Mouse (Mus musculus) hindbrain, embryonic 13.5 days (tissue): Measurements from ENCODE around the gene Ces1d. TPM values are rescaled to one million over a fixed set of nuclear protein-coding genes. Genes with fewer than 3 reads are reported as not detected.
"Not testable (repeated sequence)": the region's sequence is repeated elsewhere in the genome, so short reads cannot be mapped to it uniquely, and the experiment has no call there.

Source experiments
- ATAC-seq: fragments of 200-750 bp; cut with Nextera tagmentation; 2 replicates; pipeline ENCODE4 v1.8.0; 2017; ENCODE audit warnings: moderate TSS enrichment; ENCODE audit not compliant: low FRiP score
- H3K27ac ChIP-seq: fragments of 300-500 bp; sonication (generic); 2 replicates; pipeline ENCODE4 v1.5.1; 2015; ENCODE audit warnings: inconsistent platforms, mild to moderate bottlenecking, moderate library complexity
- H3K27me3 ChIP-seq: fragments of 300-500 bp; sonication (generic); 2 replicates; pipeline ENCODE4 v1.6.1; 2015; ENCODE audit warnings: mild to moderate bottlenecking, inconsistent platforms
- H3K36me3 ChIP-seq: fragments of 300-500 bp; sonication (generic); 2 replicates; pipeline ENCODE4 v1.6.1; 2015; ENCODE audit warnings: mild to moderate bottlenecking, inconsistent platforms
- H3K4me1 ChIP-seq: fragments of 300-500 bp; sonication (generic); replicated peaks from 2 replicates; pipeline ENCODE4 v1.6.1; 2015; ENCODE audit warnings: inconsistent platforms
- H3K4me2 ChIP-seq: fragments of 300-500 bp; sonication (generic); 2 replicates; pipeline ENCODE4 v1.6.1; 2015; ENCODE audit warnings: inconsistent platforms, mild to moderate bottlenecking, moderate library complexity
- H3K4me3 ChIP-seq: fragments of 300-500 bp; sonication (generic); 2 replicates; pipeline ENCODE4 v1.5.1; 2015; ENCODE audit warnings: mild to moderate bottlenecking, inconsistent platforms
- H3K9ac ChIP-seq: fragments of 300-500 bp; sonication (generic); 2 replicates; pipeline ENCODE4 v1.6.1; 2015; ENCODE audit warnings: mild to moderate bottlenecking, inconsistent platforms
- H3K9me3 ChIP-seq: fragments of 300-500 bp; sonication (generic); 2 replicates; pipeline ENCODE4 v1.6.1; 2016; ENCODE audit warnings: inconsistent platforms
- WGBS: fragments of 180-500 bp; shearing (Covaris S2); methylation state at CpG from one replicate; pipeline ENCODE4 v1.1.7; 2015; 5-methylcytosine and 5-hydroxymethylcytosine counted together
- polyA plus RNA-seq: library from polyadenylated mRNA; unstranded; fragments of >200 nt; fragmentation: Nextera tagmentation; extraction: Ambion mirVana; gene quantifications from 2 replicates; pipeline ENCODE4 v1.2.1, GENCODE M21; 2015

Gene Ces1d
- polyA plus RNA-seq, 1 experiment from 2014 or later: 0.21 TPM

DNA sequence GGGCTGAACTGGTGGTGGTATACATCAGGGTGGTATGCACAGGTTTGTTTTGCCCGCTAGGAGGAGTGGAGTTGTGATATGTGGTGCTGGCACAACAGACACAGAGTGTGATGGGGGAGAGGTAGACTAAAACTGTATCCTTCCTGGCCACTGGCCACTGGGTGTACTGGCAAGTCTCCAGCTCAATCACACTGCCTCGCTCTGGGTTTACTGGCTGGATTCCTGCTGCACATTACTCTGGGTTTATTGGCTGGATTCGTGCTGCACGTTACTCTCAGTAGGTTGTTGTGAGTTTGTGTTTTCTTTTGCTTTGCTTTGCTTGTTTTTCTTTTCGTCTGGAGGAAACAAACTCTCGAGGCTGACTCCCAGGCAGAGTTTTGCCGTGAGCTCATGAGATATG, 1.5 kb upstream of the Ces1d start:
- H3K36me3 ChIP-seq, H3K27ac ChIP-seq, ATAC-seq, H3K27me3 ChIP-seq, H3K9me3 ChIP-seq, H3K4me2 ChIP-seq, H3K9ac ChIP-seq, H3K4me1 ChIP-seq, H3K4me3 ChIP-seq: not testable (repeated sequence)
- 75% methylated on average over 7 of the region's 7 CpGs for WGBS

DNA sequence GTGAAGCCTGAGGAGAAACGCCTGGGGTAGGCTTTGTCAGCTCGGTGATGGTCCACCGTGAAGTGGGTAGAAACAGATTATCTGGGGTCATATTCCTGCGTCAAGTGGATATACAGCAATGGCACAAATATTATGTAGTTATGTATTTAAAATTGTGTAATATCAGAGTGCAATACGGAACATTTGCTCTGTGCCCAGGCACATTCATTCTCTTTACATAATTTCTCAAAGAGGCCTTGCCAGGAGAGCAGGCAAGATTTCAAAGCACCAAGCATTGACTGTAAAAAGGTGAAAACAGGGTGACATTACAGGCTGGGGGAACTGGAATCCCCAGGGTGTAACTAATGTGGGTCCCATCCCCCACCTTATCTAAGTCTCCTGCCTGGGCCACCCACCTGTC, 1.2 kb downstream of the Ces1d start:
- Histone ChIP-seq H3K27ac (no peak overlapping the region), H3K9me3 (no peaks in the 10 kb centered on the region), H3K27me3 (no peaks in the 10 kb centered on the region), H3K9ac (no peak overlapping the region), H3K36me3 (no peaks in the 10 kb centered on the region), H3K4me1 (no peaks in the 10 kb centered on the region), H3K4me3 (no peak overlapping the region), H3K4me2 (no peak overlapping the region)
- no peak for ATAC-seq
- WGBS: 95% methylated on average over 5 of the region's 5 CpGs

DNA sequence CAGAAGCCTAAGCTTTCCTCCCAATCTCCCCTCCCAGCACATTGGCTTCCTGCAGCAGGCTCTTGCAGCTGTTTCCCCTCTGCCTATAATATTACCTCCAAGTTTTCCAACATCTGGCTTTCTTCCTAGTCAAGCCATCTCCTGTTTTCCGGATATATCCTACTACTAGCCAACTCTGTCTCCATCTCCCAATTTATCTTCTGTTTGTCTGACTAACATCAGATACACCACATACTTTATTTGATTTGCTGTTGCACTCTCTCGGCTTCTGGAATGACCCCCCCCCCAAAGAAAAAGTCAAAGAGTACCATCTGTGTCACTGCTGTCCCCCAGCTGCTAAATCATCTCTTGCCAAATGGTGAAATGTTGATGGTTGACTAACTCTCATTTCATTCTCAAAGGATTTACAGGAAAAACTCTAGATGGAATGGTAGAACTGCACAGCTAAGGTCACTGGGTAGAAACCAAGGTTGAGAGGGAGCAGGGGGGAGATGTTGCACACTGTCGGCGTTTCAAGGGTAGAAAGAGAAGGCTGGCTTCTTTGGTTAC, 17.0 kb downstream of the Ces1d start:
- no peak overlapping the region for H3K27ac ChIP-seq
- H3K9ac ChIP-seq: no peak overlapping the region
- H3K4me2 ChIP-seq: no peak overlapping the region
- no peaks in the 10 kb centered on the region for H3K4me1 ChIP-seq
- no peaks in the 10 kb centered on the region for H3K36me3 ChIP-seq
- WGBS: 82% methylated on average over 4 of the region's 4 CpGs
- no peak for ATAC-seq
- no peak overlapping the region for H3K4me3 ChIP-seq
- H3K9me3 ChIP-seq: no peaks in the 10 kb centered on the region
- no peaks in the 10 kb centered on the region for H3K27me3 ChIP-seq

DNA sequence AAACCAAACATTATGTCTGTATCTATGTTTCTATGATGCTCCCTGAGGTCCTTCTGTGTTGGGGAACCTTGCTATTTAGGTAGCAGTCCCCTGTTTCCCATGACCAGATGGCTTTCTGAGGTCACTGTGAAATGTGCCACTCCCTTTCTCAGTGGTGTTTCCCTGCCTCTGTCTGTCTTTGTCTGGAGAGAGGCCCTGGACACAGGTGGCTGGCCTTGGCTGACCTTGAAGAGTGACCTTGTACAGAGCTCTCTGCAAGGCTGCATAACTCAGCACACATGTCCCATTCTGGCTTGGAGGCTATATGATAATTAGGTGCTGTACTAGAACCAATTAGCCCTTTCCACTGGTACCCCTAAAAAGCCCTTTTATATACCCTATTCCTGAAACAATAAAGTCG, 21.0 kb downstream of the Ces1d start:
- ATAC-seq: no peak
- Histone ChIP-seq H3K9ac (no peak overlapping the region), H3K4me1 (no peaks in the 10 kb centered on the region), H3K9me3 (no peaks in the 10 kb centered on the region), H3K4me3 (no peak overlapping the region), H3K4me2 (no peak overlapping the region), H3K27me3 (no peaks in the 10 kb centered on the region), H3K36me3 (no peaks in the 10 kb centered on the region), H3K27ac (no peak overlapping the region)
- 60% methylated on average over 1 of the region's 1 CpGs for WGBS

DNA sequence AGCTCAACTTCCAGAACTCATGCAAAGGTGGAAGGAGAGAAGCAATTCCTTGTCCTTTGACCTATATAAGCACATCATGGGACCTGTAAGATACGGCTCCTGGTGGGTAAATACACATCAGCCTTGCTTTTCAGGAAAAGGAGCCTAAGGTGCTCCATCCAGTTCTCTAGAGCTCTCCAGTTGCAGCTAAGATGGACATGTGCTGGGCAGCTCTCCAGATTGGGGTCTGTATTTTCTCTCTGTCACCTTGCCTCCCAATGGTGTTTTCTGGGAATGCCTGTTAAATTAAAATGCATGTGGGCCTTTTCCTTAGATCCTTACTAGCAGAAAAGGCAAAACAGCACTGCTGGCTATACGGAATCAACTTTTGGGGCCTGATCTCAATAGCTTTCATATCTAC, 23.1 kb downstream of the Ces1d start:
- Histone ChIP-seq H3K9ac (no peak overlapping the region), H3K4me3 (no peak overlapping the region), H3K36me3 (no peaks in the 10 kb centered on the region), H3K9me3 (no peaks in the 10 kb centered on the region), H3K4me2 (no peak overlapping the region), H3K4me1 (no peaks in the 10 kb centered on the region), H3K27me3 (no peaks in the 10 kb centered on the region), H3K27ac (no peak overlapping the region)
- ATAC-seq: no peak
- WGBS: 86% methylated on average over 2 of the region's 2 CpGs

DNA sequence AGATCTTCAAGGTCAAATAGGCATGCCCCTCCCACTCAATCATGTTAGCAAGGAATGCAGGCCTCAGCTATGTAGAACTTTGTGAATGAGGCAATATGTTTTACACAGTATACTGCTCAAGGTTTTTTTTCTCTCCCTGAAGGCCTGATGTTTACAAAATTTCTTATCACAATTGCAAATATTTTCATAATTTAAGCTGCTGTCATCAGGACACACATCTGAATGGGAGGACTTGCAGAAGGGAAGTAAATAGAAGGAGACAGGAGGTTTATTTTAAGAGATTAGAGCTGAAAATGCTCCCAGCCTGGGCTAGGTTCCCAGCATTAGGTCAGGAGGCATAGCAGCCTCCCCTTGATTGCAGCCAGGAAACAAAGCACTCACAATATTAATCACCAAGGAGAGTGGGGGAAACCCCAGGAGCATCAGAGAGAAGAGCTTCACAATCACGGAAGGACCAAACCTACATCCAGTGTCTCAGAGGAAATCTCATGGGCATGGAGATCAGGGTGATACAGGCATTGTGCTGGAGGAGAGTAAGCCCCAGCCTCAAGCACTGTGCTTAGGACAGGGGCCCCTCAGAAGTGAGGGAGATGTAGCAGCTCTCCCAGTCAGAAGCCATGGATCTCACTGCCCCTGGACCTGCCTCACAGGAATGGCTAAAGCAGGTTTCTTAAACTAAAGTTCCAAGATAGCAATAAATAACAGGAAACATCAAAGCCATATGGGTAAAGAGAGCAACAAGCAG, 25.6 kb downstream of the Ces1d start:
- ATAC-seq: no peak
- WGBS: 44% methylated on average over 1 of the region's 1 CpGs
- H3K27ac ChIP-seq: no peak overlapping the region
- H3K36me3 ChIP-seq: no peaks in the 10 kb centered on the region
- H3K4me1 ChIP-seq: no peaks in the 10 kb centered on the region
- no peak overlapping the region for H3K4me2 ChIP-seq
- no peaks in the 10 kb centered on the region for H3K27me3 ChIP-seq
- H3K4me3 ChIP-seq: no peak overlapping the region
- H3K9me3 ChIP-seq: no peaks in the 10 kb centered on the region
- H3K9ac ChIP-seq: no peak overlapping the region

DNA sequence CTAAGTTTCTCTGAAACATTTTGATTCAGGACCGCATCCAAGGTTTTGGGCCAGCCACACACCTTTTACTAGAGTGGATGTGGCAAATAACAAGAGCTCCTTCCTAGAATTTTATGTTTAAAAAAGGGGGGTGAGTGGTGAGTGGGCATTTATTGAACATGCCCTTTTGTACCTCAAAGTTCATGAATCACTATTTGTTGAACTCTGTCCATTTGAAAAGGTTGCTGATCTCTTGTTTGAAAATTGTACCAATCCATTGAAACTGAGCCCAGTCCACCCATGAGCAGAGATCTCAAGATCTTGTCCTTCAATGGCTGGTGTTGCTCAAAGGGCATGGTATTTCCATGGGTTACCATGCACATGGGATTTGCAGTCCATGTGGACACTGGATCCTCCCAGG, 34.3 kb downstream of the Ces1d start:
- Histone ChIP-seq H3K27me3 (no peaks in the 10 kb centered on the region), H3K9ac (no peak overlapping the region), H3K27ac (no peak overlapping the region), H3K4me1 (no peaks in the 10 kb centered on the region), H3K4me3 (no peak overlapping the region), H3K36me3 (no peaks in the 10 kb centered on the region), H3K4me2 (no peak overlapping the region), H3K9me3 (no peaks in the 10 kb centered on the region)
- no peak for ATAC-seq
- 93% methylated on average over 1 of the region's 1 CpGs for WGBS

DNA sequence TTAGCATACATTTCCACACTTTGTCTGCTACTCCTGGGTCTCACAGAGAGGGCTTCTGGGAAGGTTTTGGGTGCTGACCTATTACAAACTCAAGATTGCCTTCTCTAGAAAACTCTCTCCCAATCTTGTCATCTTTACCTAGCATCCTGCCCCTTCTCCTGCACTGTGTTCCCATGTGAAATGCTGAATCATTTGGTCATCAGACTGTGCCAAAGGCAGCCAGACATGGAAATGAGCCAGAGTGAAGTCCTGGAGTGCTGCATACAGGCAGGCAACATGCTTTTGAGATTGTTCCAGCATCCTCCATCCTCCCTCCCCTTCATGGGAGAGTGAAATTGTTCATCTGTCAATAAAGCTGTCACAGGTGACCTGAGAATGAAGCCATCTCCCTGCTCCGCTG, 46.2 kb downstream of the Ces1d start:
- ATAC-seq: no peak

DNA sequence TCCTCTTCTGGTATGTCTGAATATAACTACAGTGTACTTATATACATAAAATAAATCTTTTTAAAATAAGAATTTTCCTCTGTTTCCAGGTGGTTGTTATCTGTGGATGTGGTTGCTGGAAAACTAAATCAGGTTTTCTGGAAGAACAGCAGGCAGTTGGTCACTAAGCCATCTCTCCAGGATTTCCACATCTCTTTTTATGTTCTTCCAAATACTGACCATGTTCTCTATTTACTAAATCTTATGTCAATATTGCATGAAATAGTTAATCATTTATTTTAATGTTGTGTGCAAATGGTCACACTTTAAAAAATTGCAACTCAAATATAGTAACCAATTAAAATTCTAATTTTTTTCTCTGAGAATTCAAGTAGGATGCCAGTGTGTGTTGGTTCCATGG, 50.3 kb downstream of the Ces1d start:
- H3K4me3 ChIP-seq: no peak overlapping the region
- H3K4me2 ChIP-seq: no peak overlapping the region
- no peak overlapping the region for H3K27ac ChIP-seq
- no peaks in the 10 kb centered on the region for H3K4me1 ChIP-seq
- H3K27me3 ChIP-seq: no peaks in the 10 kb centered on the region
- no peak for ATAC-seq
- no peak overlapping the region for H3K9ac ChIP-seq
- H3K9me3 ChIP-seq: no peaks in the 10 kb centered on the region
- no peaks in the 10 kb centered on the region for H3K36me3 ChIP-seq

More for the DNA sequence above, 46.2 kb downstream of the Ces1d start:
- 94% methylated on average over 1 of the region's 1 CpGs for WGBS
- H3K4me1 ChIP-seq: no peaks in the 10 kb centered on the region
- H3K9ac ChIP-seq: no peak overlapping the region
- no peak overlapping the region for H3K27ac ChIP-seq
- H3K4me2 ChIP-seq: no peak overlapping the region
- no peaks in the 10 kb centered on the region for H3K9me3 ChIP-seq
- no peaks in the 10 kb centered on the region for H3K27me3 ChIP-seq
- H3K36me3 ChIP-seq: no peaks in the 10 kb centered on the region
- no peak overlapping the region for H3K4me3 ChIP-seq

DNA sequence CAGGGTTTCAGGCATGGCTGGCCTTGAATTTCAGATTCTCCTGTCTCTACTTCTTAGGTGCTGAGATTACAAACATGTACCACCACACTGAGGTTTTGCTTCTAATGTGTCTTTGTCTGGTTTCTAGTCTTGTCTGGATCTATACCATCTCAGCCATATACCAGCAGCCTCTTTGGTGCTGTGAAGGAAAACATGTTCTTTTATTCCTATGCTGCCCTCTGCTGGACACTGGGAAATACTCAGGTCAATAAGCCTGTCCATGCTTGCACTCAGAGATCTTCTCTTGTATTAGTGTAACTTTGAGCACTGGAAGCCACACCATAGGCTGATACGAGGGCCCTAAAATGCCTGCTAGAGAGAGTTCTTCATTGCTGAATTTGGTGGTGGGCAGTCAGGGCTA, 56.9 kb downstream of the Ces1d start:
- H3K9ac ChIP-seq: no peak overlapping the region
- H3K4me2 ChIP-seq: no peak overlapping the region
- H3K9me3 ChIP-seq: no peaks in the 10 kb centered on the region
- no peak overlapping the region for H3K4me3 ChIP-seq
- H3K4me1 ChIP-seq: no peaks in the 10 kb centered on the region
- H3K27me3 ChIP-seq: no peaks in the 10 kb centered on the region
- no peak for ATAC-seq
- no peak overlapping the region for H3K27ac ChIP-seq
- H3K36me3 ChIP-seq: no peaks in the 10 kb centered on the region
- 66% methylated on average over 1 of the region's 1 CpGs for WGBS

DNA sequence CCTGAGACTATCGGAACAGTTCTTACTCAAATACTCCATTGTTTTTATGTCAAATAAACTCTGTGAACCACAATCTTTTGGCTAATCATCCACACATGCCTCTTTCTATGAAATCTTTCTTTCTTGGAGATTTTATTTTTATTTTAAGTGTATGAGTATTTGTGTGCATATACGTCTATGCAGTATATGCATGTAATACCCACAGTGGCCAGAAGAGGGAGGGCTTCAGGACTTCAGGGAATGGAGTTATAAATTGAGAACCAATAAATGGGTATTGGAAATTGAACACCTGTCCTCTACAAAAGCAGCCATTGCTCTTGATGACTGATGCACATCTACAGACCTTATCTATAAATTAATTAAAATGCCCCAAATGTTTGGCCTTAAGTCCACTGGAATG, 65.4 kb downstream of the Ces1d start:
- H3K4me3 ChIP-seq: no peak overlapping the region
- H3K27me3 ChIP-seq: no peaks in the 10 kb centered on the region
- no peak for ATAC-seq
- no peaks in the 10 kb centered on the region for H3K4me1 ChIP-seq
- no peak overlapping the region for H3K27ac ChIP-seq
- no peak overlapping the region for H3K4me2 ChIP-seq
- H3K9me3 ChIP-seq: no peaks in the 10 kb centered on the region
- no peak overlapping the region for H3K9ac ChIP-seq
- 92% methylated on average over 2 of the region's 2 CpGs for WGBS
- no peaks in the 10 kb centered on the region for H3K36me3 ChIP-seq

DNA sequence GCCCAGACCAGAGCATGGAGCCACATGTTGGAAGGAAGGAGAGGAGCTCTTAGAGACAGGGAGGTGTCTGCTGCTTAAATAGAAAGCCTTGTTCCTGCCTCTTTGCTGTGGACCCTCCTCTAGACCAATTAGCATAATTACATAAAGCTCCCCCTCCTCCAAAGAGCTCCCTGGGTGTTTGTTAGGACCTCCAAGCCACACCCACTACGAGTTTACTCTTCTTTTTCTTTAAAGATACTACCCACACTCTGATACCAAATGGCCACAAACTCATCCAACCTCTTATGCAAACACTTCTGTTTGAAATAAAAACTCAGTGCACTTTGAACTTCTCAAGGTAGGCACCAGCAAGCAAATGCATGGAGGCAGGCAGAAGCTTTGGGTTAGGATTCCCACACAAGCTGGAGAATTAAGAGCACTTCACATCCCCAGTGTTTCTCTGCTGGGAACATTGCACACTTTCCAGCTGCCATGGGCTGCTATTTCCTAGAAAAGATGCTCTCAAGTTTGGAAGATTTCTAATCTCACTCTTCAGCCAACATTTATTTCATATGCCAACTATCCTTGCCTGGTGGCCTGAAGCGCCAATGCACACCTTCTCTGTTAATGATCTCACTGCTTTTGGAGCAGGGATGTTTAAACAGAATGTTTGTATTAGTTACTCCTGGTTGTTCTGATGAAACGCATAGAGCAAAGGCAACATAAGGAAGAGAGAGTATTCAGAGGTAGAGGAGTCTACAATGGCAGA, 66.2 kb downstream of the Ces1d start, which contains the start of gene Ces1c:
TSS of gene Ces1c (minus strand) at position 51 of the 748 bp plus-strand sequence.
- 85% methylated on average over 3 of the region's 3 CpGs for WGBS
- H3K4me1 ChIP-seq: no peaks in the 10 kb centered on the region
- H3K27me3 ChIP-seq: no peaks in the 10 kb centered on the region
- no peak within 1 kb of the TSS for H3K9ac ChIP-seq
- H3K36me3 ChIP-seq: no peaks in the 10 kb centered on the region
- no peak within 1 kb of the TSS for H3K27ac ChIP-seq
- H3K9me3 ChIP-seq: no peaks in the 10 kb centered on the region
- no peak within 1 kb of the TSS for H3K4me3 ChIP-seq
- ATAC-seq: no peak
- no peak within 1 kb of the TSS for H3K4me2 ChIP-seq

DNA sequence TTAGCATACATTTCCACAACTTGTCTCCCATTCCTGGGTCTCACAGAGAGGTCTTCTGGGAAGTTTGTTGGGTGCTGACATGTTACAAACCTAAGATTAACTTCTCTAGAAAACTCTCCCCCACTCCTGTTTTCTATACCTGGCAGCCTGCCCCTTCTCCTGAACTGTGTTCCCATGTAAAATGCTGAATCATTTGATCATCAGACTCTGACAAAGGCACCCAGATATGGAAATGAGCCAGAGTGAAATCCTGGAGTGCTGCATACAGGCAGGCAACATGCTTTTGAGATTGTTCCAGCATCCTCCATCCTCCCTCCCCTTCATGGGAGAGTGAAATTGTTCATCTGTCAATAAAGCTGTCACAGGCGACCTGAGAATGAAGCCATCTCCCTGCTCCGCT, 71.2 kb downstream of the Ces1d start:
- Histone ChIP-seq H3K4me1 (no peaks in the 10 kb centered on the region), H3K27ac (no peak overlapping the region), H3K4me2 (no peak overlapping the region), H3K27me3 (no peaks in the 10 kb centered on the region), H3K4me3 (no peak overlapping the region), H3K9ac (no peak overlapping the region), H3K36me3 (no peaks in the 10 kb centered on the region), H3K9me3 (no peaks in the 10 kb centered on the region)
- WGBS: 83% methylated on average over 2 of the region's 2 CpGs
- no peak for ATAC-seq
